Mouse (Mus musculus) ovary, postnatal 14 days (tissue): Measurements from ENCODE around the gene Dmgdh.

Experiments
- DNase-seq: peaks from one replicate; pipeline ENCODE4 v3.0.0; 2022; ENCODE audit warnings: low spot score

The Dmgdh gene

DNA sequence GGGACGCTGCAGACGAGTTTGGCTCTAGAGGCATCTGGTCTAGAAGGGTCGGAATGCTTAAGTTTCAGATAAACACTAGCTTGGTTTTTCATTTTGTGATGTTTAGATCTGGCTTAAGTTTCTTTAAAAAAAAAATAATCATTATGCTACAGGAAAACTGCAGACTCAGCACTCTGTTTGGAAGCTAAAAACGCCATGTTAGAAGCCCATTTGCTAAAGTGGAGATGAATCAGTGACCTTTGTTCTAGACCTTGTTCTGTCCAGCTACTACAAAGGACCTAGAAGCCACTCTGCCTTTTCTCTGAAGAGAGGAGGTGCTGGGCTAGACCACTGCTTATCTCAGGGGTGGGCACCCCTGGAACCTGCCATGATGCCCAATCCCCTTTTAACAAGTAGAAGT is 36.1 kb downstream of the Dmgdh start:
- DNase-seq = no peak

DNA sequence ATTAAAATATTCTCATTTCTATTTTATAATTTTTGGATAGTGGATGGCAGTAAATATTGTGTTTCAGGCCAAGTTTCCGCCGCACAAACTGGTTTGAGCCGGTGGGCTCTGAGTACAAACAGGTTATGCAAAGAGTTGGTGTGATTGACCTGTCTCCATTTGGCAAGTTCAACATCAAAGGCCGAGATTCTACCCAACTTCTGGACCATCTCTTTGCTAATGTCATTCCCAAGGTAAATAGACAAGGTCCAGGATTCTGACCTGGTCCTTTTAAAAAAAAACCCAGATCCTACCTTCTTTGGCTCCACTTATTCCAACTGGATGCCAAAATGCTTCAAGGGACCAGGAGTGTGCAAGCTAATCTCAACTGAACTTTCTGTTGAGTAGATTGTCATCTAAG is 37.0 kb downstream of the Dmgdh start:
- DNase-seq = no peak

DNA sequence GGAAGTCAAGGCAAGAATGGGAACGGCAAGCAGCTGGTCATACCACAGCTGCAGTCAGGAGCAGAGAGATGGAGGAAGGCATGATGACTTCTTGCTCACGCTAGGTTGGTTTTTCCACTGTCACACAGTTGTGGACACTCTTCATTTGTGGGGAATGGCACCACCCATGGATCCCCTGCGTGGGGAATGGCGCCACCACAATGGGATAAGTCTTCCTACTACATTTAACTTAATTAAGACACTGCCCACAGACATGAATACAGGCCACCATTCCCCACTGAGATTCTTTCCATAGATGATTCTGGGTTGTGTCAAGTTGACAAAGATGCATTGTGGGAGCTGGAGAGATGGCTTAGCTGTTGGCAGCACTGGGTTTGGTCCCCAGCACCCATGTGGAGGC is 38.1 kb downstream of the Dmgdh start:
- DNase-seq = no peak

DNA sequence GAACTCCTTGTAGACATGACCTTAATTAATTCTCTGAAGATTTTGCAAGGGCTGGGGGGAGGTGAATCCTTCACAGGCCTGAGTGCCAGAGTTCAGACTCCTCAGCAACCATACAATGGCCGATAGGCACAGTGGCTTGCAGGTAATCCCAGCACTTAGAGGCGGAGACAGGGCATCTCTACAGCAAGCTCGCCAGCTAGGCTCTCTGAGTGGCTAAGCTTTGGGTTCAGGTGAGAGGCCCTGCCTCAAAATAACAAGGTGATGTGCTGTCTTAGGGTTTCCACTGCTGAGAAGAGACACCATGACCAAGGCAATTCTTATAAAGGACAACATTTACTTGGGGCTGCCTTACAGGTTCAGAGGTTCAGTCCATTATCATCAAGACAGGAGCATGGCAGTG is 39.6 kb downstream of the Dmgdh start:
- no peak for DNase-seq

DNA sequence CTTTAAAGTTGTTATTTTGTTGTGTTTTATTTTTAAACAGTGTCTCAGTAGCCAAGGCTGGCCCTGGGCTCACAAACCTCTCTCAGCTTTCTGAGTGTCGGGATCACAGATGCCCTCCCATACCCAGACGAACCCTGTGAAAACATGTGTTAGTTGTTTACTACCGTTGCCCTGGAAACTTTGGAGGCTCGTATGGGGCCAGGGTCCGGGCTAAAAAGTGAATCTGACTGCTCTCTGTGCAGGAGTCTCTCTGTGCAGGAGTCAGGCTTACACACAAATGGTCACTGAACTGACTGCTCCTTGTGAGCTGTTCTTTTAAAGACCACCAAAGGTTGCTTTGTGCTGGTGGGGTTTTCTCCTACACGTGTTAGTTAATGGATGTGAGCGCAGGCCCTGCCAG is 42.9 kb downstream of the Dmgdh start:
- DNase-seq = no peak

DNA sequence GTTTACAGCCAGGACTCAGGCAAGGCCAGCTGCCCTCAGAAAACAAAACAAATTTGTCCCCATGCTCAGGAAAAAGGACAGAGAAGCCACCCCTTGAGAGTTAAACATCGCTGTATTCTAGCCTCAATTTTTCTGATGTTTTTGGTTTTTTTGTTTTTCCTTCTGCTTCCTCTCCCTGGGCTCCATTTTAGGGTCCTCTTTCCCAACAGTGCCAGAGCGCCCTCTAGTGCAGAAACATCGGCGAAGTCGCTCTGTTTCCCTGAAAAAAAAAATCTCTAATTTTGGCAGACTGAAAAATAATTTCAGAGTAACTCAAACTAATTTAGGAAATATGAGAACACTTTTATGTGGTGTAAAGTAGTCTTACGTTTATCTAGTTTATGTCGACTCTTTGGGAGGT is 44.7 kb downstream of the Dmgdh start:
- peak; percentile 78 for DNase-seq

DNA sequence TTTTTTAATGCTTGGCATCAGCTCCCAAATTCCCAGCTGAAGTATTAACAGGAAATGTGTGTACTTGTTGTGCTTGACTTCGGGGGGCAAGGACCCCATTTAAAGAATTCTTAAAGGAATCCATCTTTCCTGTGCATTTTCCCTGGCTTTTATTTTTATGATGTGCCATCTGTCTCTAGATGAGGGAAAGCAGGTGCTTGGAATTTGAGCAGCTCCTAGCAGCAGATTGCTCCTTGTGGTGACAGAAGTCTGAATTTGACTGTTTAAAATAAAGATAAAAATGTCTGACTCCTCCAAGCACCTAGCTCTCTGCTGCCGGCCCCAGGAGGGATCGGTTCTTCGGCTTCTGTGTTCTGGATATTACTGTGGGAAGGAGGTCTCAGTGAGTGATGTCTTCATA is 47.7 kb downstream of the Dmgdh start:
- no peak for DNase-seq

DNA sequence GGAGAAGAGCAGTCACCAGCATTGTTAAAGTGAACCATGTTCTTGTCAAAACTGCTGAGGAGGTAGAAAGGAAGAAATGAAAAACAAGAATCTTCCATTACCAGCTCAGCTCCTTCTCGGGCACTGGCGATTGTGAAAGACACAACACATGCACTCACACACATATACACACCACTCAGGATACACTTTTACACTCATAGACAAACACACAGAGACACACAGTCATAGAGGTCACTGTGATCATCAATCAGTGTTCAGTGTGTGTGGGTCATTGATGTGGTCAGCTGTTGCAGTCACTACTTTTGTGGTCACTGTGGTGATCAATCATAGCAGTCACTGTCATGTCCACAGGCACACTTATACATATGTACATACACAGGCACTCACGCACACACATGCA is 49.2 kb downstream of the Dmgdh start:
- no peak for DNase-seq

DNA sequence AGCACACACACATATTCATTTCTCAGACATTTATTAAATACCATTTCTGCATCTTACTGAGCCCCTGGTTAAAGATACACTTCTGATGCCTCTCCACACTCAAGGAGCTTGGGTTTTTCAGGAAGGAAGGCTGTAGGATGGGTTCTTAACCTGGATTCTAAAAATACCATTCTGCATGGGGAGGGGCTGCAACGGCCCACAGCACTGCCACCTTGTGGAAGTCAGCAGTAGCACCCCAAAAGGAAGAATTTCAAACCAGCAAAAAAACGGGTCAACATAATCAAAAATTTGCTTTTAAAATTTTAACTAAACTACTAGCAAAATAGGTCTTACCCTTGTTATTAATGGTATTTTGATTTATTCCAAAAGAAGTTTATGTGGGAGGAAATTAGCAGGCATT is 50.0 kb downstream of the Dmgdh start:
- DNase-seq = no peak

DNA sequence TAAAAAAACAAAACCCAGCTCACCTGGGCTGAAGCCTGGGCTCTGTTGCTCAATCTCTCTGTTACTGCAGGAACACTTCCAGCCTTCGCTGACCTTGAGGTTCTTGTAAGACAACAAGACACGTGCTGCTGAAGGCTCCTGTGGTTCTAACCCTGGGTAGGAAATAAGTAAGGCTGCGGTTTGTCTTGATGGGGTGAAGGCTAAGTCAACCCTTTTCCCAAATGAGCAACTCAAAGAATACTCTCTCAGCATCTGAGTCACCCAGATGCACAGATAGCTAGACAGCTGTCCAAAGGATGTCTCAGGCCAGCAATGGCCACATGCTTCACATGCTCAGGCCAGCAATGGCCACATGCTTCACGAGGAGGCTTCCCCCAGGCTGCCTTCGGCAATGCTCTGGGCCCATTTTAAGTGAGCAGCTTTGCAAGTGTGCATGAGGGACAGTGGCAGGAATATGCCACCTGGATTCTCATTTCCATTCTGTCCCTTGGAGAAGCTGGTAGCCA is 61.0 kb downstream of the Dmgdh start:
- DNase-seq = no peak

DNA sequence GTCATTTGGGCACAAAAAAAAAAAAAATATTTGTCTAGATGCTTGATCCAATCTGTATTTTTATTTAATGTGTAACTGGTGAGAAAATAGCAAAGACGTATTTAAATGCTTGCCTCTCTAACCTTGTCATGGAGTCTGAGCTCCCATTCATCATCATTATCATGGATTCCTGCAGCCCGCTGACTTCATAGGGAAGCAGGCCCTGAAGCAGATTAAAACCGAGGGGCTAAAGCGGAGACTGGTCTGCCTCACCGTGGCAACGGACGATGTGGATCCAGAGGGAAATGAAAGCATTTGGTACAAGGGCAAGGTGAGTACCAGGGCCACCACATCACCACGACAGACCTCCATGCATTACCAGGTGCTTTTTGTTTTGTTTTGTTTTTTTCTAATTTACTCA is 69.9 kb downstream of the Dmgdh start:
- no peak for DNase-seq

DNA sequence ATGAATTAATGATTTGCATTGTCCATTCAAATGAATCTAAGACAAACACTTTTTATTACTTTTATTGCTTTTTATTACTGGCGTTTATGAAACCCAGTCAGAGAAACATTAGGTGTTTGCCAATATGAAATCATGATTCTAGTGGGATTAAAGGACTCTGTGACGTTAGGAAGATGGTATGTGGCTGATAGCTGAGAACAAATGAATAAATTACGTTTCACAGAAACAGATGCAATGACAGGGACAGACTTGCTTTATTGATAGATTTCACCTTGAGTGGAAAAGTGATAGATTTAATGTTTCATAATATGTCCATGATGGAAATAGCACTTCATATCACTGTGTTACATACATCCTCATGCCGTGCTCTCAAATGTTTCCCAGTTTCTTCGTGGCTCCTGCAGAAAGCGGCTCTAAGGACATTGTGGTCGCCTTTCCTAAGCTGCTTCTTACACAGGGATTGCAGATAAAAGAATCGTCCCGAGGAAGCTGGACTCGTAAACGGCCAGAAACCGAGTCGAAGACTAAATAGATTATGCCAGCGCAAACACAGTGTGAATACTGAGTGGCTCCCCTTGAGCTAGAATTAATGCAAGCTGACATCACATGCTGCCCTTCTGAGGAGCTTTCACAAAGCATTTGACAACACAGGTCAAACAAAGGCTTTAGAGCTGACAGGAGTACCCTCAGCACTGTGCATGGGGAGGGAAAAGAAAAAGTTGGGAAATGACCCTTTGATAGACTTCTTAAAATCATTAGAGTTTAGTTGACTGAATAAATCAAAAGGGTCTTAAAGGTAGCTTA is 78.6 kb downstream of the Dmgdh start:
- no peak for DNase-seq

DNA sequence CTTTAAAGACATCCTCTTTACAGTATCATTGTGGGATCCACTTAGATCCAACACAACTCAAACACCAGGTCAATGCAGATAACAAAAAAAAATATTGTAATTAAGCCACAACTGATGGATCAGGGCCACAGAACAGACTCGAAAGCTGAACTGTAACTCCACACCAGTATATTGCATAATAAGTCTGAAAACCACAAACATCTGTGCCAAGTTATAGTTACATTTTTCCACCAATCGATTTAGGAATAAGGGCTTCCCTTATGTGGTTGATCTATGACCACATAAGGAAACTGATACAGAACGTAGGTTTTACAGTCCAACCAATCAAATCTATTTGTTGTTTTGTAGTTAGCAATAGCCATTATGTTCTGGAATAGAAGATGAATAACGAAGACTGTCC is 80.9 kb downstream of the Dmgdh start:
- no peak for DNase-seq

DNA sequence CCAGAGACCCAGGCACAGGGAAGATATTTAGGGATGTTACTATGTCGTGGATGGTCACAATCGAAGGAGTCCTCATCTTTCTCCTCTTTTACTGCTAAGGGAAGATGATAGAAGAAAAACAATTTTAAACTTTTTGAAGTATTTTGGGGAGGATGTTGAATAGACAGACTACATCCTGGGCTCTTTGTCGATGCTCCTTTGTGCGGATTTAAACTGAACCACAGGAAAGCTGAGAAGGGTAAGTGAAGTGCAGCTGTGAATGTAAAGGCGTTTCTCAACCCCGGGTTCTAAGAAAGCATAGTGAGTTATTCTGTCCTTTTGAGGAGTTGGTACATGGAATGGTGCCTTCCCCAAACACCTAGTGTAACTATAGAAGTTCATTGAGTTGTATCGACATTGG is 82.4 kb downstream of the Dmgdh start:
- no peak for DNase-seq

DNA sequence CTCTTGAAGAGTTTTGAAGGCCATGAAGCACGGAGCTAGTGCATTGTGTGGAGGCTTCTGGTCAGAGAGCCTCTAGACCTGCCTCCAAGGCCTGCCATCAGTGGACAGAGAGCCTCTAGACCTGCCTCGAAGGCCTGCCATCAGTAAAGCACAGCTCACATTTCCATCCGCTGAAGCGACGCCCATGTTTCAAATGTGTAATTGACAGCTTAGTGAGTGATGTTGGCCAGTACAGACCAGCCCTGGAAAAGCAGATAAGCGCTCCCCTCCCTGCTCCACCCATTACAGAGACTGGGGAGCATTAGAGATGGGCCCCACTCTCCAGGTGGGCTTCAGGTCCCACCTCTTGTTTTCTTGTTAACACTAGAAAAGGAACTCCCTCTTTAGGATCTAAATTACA is 83.3 kb downstream of the Dmgdh start:
- DNase-seq = no peak

DNA sequence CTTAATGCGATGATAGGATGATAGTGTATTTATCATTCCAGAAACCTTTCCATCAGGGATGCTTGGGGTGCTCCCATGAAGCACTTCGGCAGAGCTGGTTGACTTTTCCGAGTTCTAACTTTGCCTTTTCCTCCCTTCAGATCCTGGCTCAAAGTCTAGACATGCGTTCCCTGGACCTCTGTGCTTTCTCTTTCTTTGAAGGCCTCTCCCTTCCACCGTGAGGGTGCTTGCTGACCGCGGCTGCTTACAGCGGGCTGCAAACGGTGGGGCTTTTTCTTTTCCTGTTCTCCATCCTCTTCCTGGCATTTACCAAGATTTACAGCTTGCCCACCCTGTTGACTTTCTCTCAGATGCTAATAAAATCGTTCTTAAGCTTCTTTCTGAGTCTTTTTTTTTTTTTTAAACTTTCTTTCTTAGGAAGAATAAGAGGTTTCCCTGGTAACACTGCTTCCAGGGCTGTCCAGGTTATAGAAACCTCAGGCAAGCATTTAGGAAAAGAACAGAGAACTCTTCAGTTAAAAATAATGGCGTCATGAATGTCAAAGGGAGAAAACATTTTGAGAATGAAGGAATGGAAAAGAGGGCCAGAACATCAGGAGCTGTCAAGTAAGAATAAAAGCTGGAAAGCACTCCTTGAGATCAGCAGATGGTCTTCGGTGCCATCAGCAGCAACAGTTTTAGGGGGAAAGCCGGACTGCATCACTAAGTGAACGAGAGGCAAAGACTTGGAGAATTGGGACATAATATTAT is 84.1 kb downstream of the Dmgdh start:
- DNase-seq = no peak

DNA sequence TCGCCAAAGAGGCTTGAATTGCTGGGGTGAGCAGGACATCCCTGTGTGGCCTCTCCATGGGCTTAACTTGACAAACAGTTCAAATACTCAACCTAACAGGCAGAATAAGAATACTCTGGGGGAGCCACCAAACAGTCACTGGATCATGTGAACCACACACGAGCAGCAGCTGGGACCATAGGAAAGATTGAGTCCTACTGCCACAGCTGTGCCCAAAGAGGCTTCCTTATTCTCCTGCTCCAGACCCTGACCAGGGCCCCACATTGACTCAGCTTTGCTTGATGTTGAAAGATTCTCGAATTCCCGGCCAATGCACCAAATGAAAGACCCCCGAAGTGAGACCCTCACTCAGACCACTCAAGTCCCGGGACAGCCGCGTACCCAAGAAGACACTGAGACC is 87.6 kb downstream of the Dmgdh start:
- DNase-seq = no peak

DNA sequence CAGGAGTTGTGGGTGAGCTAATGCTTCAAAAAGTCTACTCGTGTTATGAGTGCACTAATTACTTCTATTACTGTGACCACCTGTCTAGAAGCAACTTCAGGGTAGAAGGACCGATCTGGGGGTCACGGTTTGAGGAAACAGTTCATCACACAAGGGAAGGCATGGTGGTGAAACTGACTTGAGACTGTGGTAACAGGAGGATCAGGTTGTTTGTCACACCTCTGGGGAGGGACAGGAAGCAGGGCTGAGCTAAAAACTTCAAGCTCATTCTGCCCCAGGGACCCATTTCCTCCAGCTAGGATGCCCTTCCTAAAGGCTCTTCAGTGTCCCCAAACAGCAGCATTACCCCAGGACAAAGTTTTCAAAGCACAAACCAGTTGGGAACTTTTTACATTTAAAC is 88.6 kb downstream of the Dmgdh start:
- DNase-seq = no peak

DNA sequence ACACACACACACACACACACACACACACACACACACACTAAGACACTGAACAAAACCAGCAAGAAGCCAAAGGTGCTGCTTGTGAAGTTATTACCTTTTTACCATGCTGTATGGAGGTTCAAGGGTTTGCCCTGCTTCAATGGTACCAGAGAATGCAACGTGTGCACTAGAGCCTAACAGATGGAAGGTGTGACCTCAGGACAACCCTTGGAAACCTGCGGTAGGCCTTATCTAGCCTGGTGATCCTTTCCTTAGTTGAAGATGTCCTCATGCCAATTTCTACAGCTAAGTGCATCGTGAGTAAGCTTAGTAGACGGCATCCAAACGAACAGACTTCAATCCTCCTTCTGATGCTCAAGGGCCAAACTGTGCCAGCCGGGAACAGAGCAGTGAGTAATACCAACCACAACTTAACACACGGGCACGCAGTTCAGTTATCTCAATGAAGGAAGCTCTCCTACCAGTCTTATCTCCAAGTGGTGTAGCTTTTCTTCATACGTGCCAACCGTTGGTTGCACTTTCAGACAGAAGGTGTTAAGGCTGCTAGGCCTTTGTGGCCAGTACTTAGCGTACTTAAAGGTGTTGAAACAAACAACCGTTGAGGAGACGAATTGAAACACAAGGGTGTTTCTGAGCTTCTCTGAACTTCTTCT is 90.2 kb downstream of the Dmgdh start:
- no peak for DNase-seq

DNA sequence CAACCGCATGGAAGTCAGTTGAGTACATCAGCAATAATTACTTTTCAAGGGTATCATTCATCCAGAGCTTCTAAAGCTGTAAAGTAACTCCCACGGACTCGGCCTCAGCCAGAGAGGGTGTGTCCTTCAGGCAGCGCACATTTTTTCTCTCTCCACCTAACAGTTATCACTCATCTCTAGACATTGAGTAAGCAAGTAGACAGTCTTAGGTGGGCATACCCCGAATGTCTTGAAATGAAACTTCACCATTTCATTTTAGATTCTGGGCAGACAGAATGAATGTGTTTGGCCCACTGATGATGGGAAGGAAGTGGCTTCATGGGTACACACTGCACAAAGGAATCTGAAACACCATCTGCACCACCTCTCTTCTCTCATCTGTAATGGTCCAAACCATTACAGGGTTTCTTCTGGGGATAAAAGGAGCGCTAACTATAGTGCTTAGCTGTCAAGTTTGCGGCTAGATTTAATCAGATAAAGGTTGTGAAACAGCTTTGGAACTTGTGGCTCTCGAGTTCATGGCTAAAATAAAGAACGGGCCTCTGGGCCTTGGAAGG is 96.9 kb downstream of the Dmgdh start:
- DNase-seq = no peak

DNA sequence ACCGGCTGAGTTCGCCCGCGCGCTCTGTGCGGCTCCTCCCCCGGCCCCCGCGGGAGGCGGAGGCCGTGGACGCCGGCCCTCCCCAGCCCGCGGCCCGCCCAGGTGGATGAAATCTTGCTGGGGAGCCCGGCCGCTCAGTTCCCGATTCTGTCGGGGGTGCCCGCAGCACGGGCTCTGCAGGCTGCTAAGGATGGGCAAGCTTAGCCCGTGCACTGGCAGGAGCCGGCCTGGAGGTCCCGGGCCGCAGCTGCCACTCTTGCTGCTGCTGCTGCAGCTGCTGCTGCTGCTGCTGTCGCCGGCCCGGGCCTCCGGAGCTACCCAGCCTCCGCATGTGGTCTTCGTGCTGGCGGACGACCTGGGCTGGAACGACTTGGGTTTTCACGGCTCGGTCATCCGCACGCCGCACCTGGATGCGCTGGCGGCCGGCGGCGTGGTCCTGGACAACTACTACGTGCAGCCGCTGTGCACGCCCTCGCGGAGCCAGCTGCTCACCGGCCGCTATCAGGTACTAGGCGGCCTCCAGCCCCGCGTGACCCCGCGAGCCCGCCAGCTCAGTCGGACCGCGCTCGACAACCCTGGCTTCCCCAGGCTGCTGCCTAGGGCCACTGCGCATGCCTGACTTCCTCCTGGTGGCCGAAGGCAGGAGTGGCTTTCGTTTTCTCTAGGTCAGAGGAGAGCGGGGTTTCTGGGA is 97.5 kb downstream of the Dmgdh start, which contains the start of gene Arsb:
TSS of gene Arsb (plus strand) at position 43 of the 691 bp plus-strand sequence.
- DNase-seq = peak; percentile 76

DNA sequence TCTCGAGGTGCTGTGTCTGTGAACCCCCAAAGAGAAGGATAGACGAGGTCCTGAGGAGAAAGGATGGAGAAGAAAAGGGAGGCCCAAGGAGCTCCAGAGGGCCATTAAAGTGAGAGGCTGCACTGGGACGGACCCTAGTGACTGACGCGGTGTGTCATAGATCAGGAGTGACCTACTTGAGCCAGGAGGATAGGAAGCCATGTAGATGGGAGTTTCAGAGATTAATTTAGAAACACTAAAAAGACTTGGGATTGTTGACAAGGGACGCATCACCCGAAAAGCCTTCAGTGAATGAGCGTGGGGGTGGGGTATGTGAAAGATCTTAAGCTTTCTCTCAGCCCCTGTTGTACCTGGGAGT is 98.0 kb downstream of the Dmgdh start:
- DNase-seq = no peak
